Mouse (Mus musculus) midbrain, embryonic 16.5 days (tissue): Measurements from ENCODE around the gene Vwa7. TPM values are rescaled to one million over a fixed set of nuclear protein-coding genes. Genes with fewer than 3 reads are reported as not detected.

Experiments
- ATAC-seq: fragments of 200-750 bp; cut with Nextera tagmentation; 2 replicates; pipeline ENCODE4 v1.8.0; 2017; ENCODE audit warnings: moderate TSS enrichment
- H3K27ac ChIP-seq: fragments of 300-500 bp; sonication (generic); 2 replicates; pipeline ENCODE4 v1.5.1; 2014; ENCODE audit warnings: mild to moderate bottlenecking, low read length, mixed read lengths
- H3K27me3 ChIP-seq: fragments of 300-500 bp; sonication (generic); 2 replicates; pipeline ENCODE4 v1.6.1; 2014; ENCODE audit warnings: low read depth, low read length, mixed read lengths; ENCODE audit not compliant: control insufficient read depth, insufficient read depth
- H3K36me3 ChIP-seq: fragments of 300-500 bp; sonication (generic); 2 replicates; pipeline ENCODE4 v1.6.1; 2014; ENCODE audit warnings: mild to moderate bottlenecking, low read length, moderate library complexity, mixed read lengths; ENCODE audit not compliant: control insufficient read depth, insufficient read depth
- H3K4me1 ChIP-seq: fragments of 300-500 bp; sonication (generic); 2 replicates; pipeline ENCODE4 v1.6.1; 2014; ENCODE audit warnings: mild to moderate bottlenecking, low read length, mixed read lengths; ENCODE audit not compliant: control insufficient read depth, insufficient read depth
- H3K4me2 ChIP-seq: fragments of 300-500 bp; sonication (generic); 2 replicates; pipeline ENCODE4 v1.6.1; 2014; ENCODE audit warnings: mild to moderate bottlenecking, low read length, mixed read lengths
- H3K4me3 ChIP-seq: fragments of 300-500 bp; sonication (generic); 2 replicates; pipeline ENCODE4 v1.5.1; 2014; ENCODE audit warnings: low read depth, mild to moderate bottlenecking, low read length, moderate library complexity, mixed read lengths
- H3K9ac ChIP-seq: fragments of 300-500 bp; sonication (generic); 2 replicates; pipeline ENCODE4 v1.6.1; 2014; ENCODE audit warnings: low read depth, low read length, mixed read lengths
- H3K9me3 ChIP-seq: fragments of 300-500 bp; sonication (generic); replicated peaks from 2 replicates; pipeline ENCODE4 v1.6.1; 2014; ENCODE audit warnings: mild to moderate bottlenecking, low read length, mixed read lengths; ENCODE audit not compliant: control insufficient read depth, poor library complexity, severe bottlenecking
- WGBS: fragments of 180-500 bp; shearing (Covaris S2); extraction: QIAGEN DNeasy Blood & Tissue Kit; methylation state at CpG from one replicate; pipeline ENCODE4 v1.1.7; 2014; 5-methylcytosine and 5-hydroxymethylcytosine counted together
- polyA plus RNA-seq: library from polyadenylated mRNA; unstranded; fragments of >200 nt; fragmentation: Nextera tagmentation; extraction: Ambion mirVana; gene quantifications from 2 replicates; pipeline ENCODE4 v1.2.1, GENCODE M21; 2015

The Vwa7 gene
- polyA plus RNA-seq, 1 experiment from 2014 or later, result 0.26 TPM

- H3K4me1 ChIP-seq, result peaks cover 21% of the 10 kb centered on the region
- no peak for ATAC-seq
- 66% methylated on average over 22 of the region's 22 CpGs for WGBS
- H3K27me3 ChIP-seq, result peaks cover 19% of the 10 kb centered on the region
- no peaks in the 10 kb centered on the region for H3K9me3 ChIP-seq
- H3K4me2 ChIP-seq, result peak overlapping the region; percentile 94
- no peak overlapping the region for H3K27ac ChIP-seq
- peak overlapping the region; percentile 76 for H3K9ac ChIP-seq
- peak overlapping the region; percentile 80; the same call in 1 of the 2 replicates for H3K4me3 ChIP-seq
- peaks cover 5% of the 10 kb centered on the region; the same call in 1 of the 2 replicates for H3K36me3 ChIP-seq
Measured at GRCm38 (mm10) chr17:35060737-35061297, 44.4 kb downstream of the Vwa7 start.

GRCm38 (mm10) chr17:35061299-35061698 is 44.9 kb downstream of the Vwa7 start:
- 84% methylated on average over 7 of the region's 8 CpGs for WGBS
- no peak overlapping the region for H3K4me3 ChIP-seq

GRCm38 (mm10) chr17:35063466-35063865 is 47.1 kb downstream of the Vwa7 start:
- peaks cover 5% of the 10 kb centered on the region; the same call in 1 of the 2 replicates for H3K36me3 ChIP-seq
- no peak overlapping the region for H3K9ac ChIP-seq
- no peaks in the 10 kb centered on the region for H3K9me3 ChIP-seq
- H3K4me3 ChIP-seq, result no peak overlapping the region
- no peak overlapping the region for H3K4me2 ChIP-seq
- H3K4me1 ChIP-seq, result peaks cover 19% of the 10 kb centered on the region
- ATAC-seq, result no peak
- H3K27me3 ChIP-seq, result peaks cover 28% of the 10 kb centered on the region
- 90% methylated on average over 3 of the region's 3 CpGs for WGBS
- H3K27ac ChIP-seq, result no peak overlapping the region

More at GRCm38 (mm10) chr17:35061299-35061698, 44.9 kb downstream of the Vwa7 start:
- H3K9me3 ChIP-seq, result no peaks in the 10 kb centered on the region
- no peak overlapping the region for H3K9ac ChIP-seq
- no peak for ATAC-seq
- peaks cover 20% of the 10 kb centered on the region for H3K27me3 ChIP-seq
- H3K27ac ChIP-seq, result no peak overlapping the region
- peaks cover 5% of the 10 kb centered on the region; the same call in 1 of the 2 replicates for H3K36me3 ChIP-seq
- peaks cover 21% of the 10 kb centered on the region for H3K4me1 ChIP-seq
- H3K4me2 ChIP-seq, result no peak overlapping the region

GRCm38 (mm10) chr17:35064378-35064877 is 48.0 kb downstream of the Vwa7 start:
- peaks cover 5% of the 10 kb centered on the region; the same call in 1 of the 2 replicates for H3K36me3 ChIP-seq
- no peak overlapping the region for H3K9ac ChIP-seq
- no peak for ATAC-seq
- H3K4me2 ChIP-seq, result no peak overlapping the region; the same call in 1 of the 2 replicates
- no peaks in the 10 kb centered on the region for H3K9me3 ChIP-seq
- WGBS, result 29% methylated on average over 10 of the region's 10 CpGs
- no peak overlapping the region for H3K27ac ChIP-seq
- H3K4me3 ChIP-seq, result no peak overlapping the region
- H3K27me3 ChIP-seq, result peaks cover 28% of the 10 kb centered on the region
- peaks cover 16% of the 10 kb centered on the region for H3K4me1 ChIP-seq

GRCm38 (mm10) chr17:35064951-35065947 is 48.9 kb downstream of the Vwa7 start, which contains the start of gene Ly6g6c:
Gene Ly6g6c, plus strand, starts transcription at chr17:35065388.
- peaks cover 12% of the 10 kb centered on the region for H3K4me1 ChIP-seq
- H3K36me3 ChIP-seq, result peaks cover 5% of the 10 kb centered on the region; the same call in 1 of the 2 replicates
- H3K27me3 ChIP-seq, result peaks cover 28% of the 10 kb centered on the region
- no peak for ATAC-seq
- peak within 1 kb of the TSS; percentile 36; the same call in 1 of the 2 replicates for H3K9ac ChIP-seq
- peak within 1 kb of the TSS; percentile 18 for H3K4me3 ChIP-seq
- H3K27ac ChIP-seq, result no peak within 1 kb of the TSS
- 3% methylated on average over 48 of the region's 48 CpGs for WGBS
- no peaks in the 10 kb centered on the region for H3K9me3 ChIP-seq
- peak within 1 kb of the TSS; percentile 52 for H3K4me2 ChIP-seq

GRCm38 (mm10) chr17:35066084-35066483 is 49.7 kb downstream of the Vwa7 start, which contains the start of gene Mpig6b:
Gene Mpig6b, minus strand, starts transcription at chr17:35066184.
- H3K27ac ChIP-seq, result no peak within 1 kb of the TSS
- H3K36me3 ChIP-seq, result peaks cover 5% of the 10 kb centered on the region; the same call in 1 of the 2 replicates
- peaks cover 28% of the 10 kb centered on the region for H3K27me3 ChIP-seq
- WGBS, result 49% methylated on average over 10 of the region's 10 CpGs
- peak within 1 kb of the TSS; percentile 52 for H3K4me2 ChIP-seq
- no peaks in the 10 kb centered on the region for H3K9me3 ChIP-seq
- ATAC-seq, result no peak
- H3K4me1 ChIP-seq, result peaks cover 6% of the 10 kb centered on the region
- H3K4me3 ChIP-seq, result peak within 1 kb of the TSS; percentile 18
- peak within 1 kb of the TSS; percentile 36; the same call in 1 of the 2 replicates for H3K9ac ChIP-seq

- peaks cover 28% of the 10 kb centered on the region for H3K27me3 ChIP-seq
- no peak overlapping the region for H3K9ac ChIP-seq
- ATAC-seq, result no peak
- no peaks in the 10 kb centered on the region for H3K9me3 ChIP-seq
- H3K4me1 ChIP-seq, result peaks cover 6% of the 10 kb centered on the region
- no peaks in the 10 kb centered on the region for H3K36me3 ChIP-seq
- no peak overlapping the region for H3K27ac ChIP-seq
- no peak overlapping the region for H3K4me3 ChIP-seq
- H3K4me2 ChIP-seq, result no peak overlapping the region
- WGBS, result 86% methylated on average over 17 of the region's 17 CpGs
Measured at GRCm38 (mm10) chr17:35068213-35068914, 52.0 kb downstream of the Vwa7 start.

- H3K4me2 ChIP-seq, result no peak overlapping the region
- no peak overlapping the region for H3K4me3 ChIP-seq
- ATAC-seq, result no peak
- no peaks in the 10 kb centered on the region for H3K9me3 ChIP-seq
- H3K27ac ChIP-seq, result no peak overlapping the region
- peaks cover 9% of the 10 kb centered on the region for H3K27me3 ChIP-seq
- no peak overlapping the region for H3K9ac ChIP-seq
- H3K4me1 ChIP-seq, result no peaks in the 10 kb centered on the region
- 67% methylated on average over 6 of the region's 6 CpGs for WGBS
- H3K36me3 ChIP-seq, result no peaks in the 10 kb centered on the region
Measured at GRCm38 (mm10) chr17:35070556-35071229, 54.3 kb downstream of the Vwa7 start.
